Comparison of ENCODE assay signal across 9 mouse cellular contexts in the genomic region with DNA sequence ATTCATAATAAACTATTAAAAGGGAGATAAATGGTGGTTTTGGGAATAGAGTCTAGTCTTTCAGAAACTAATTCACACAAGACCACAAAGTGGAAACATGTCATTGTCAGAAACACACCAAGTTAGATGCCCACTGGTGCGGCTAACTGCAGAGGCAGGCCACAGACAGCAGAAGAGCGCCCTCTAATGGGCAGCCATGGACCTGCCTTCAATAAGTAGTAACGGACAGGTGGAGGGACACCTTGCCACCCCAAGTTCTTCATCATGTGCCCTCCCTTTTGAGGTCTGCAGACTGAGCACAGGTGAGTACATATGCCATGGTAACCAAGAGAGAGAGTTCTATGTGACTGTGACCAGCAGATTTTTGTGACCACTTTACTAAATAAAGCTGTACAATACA. TPM values are rescaled to one million over a fixed set of nuclear protein-coding genes. Genes with fewer than 3 reads are reported as not detected.
DNase-seq lines count a peak whose midpoint lies in the region; ATAC-seq and TF ChIP-seq lines count a peak whose summit lies in the region.
"Had no signal": no experiment of that assay in that cellular context is flagged by ENCODE, and none has a peak within 500 bp of the region (broad histone marks: within the 10 kb centered on the region; RNA-seq: fewer than 3 reads in every experiment).

No protein-coding gene starts in this region.

- no peaks in the 10 kb centered on the region for H3K27me3 ChIP-seq in stomach, embryonic 16.5 days (ENCODE audit: control insufficient read depth, insufficient read depth, low read length)
- H3K27me3 ChIP-seq: neural tube, embryonic 12.5 days had no signal

- H3K9ac ChIP-seq in stomach, embryonic 16.5 days (ENCODE audit: low read length) = no peak overlapping the region
- H3K9ac ChIP-seq: neural tube, embryonic 12.5 days had no signal

- peak; percentile 25 for DNase-seq in cerebellum, adult 8-10 months
- DNase-seq in urinary bladder, postnatal 25 days (ENCODE audit: low spot score) = peak; percentile 53
- no peak for DNase-seq in urinary bladder, postnatal 10 days (ENCODE audit: low spot score)
- DNase-seq in kidney, postnatal 25 days = peak; percentile 80 to 83
- peak; percentile 62 to 75 for DNase-seq in lung, postnatal 4 days

- peak; percentile 85 for TF ChIP-seq CTCF in embryonic fibroblast, embryonic 13.5 days (IDR thresholded peaks at IDR 0.05; ENCODE audit: borderline replicate concordance, insufficient read depth, low read length)

- no peak for TF ChIP-seq POLR2A in embryonic fibroblast, embryonic 13.5 days (IDR thresholded peaks at IDR 0.05; ENCODE audit: low read depth, low read length)

- peaks cover 2% of the 10 kb centered on the region; the same call in 1 of the 2 replicates for H3K4me1 ChIP-seq in embryonic fibroblast, embryonic 13.5 days (ENCODE audit: control insufficient read depth, insufficient read depth, low read length)
- no peaks in the 10 kb centered on the region for H3K4me1 ChIP-seq in stomach, embryonic 16.5 days (ENCODE audit: control insufficient read depth, insufficient read depth, low read length)
- H3K4me1 ChIP-seq: neural tube, embryonic 12.5 days had no signal

- H3K4me2 ChIP-seq in stomach, embryonic 16.5 days (ENCODE audit: low read depth, low read length) = no peak overlapping the region
- H3K4me2 ChIP-seq: neural tube, embryonic 12.5 days had no signal

- H3K27ac ChIP-seq in embryonic fibroblast, embryonic 13.5 days (ENCODE audit: insufficient read depth, low read length) = no peak overlapping the region
- no peak overlapping the region for H3K27ac ChIP-seq in stomach, embryonic 16.5 days (ENCODE audit: low read length)
- H3K27ac ChIP-seq: neural tube, embryonic 12.5 days had no signal

- no peak overlapping the region for H3K4me3 ChIP-seq in embryonic fibroblast, embryonic 13.5 days (ENCODE audit: insufficient read depth, low read length)
- H3K4me3 ChIP-seq in stomach, embryonic 16.5 days (replicated peaks; ENCODE audit: low read length) = no peak overlapping the region
- H3K4me3 ChIP-seq: neural tube, embryonic 12.5 days had no signal

- peaks cover 4% of the 10 kb centered on the region for H3K36me3 ChIP-seq in stomach, embryonic 16.5 days (ENCODE audit: control insufficient read depth, insufficient read depth, low read length)

- ATAC-seq in cerebellum, adult (ENCODE audit: insufficient number of reproducible peaks, low FRiP score, low TSS enrichment) = no peak
- ATAC-seq in stomach, embryonic 16.5 days (ENCODE audit: insufficient read depth, low FRiP score) = 0 out of 2 replicates have a peak, but pooled peaks have one; percentile 29

- WGBS in stomach, embryonic 16.5 days = 29% methylated on average over 3 of the region's 3 CpGs

- no peaks in the 10 kb centered on the region for H3K9me3 ChIP-seq in stomach, embryonic 16.5 days (replicated peaks; ENCODE audit: control insufficient read depth, low read length)
- H3K9me3 ChIP-seq: neural tube, embryonic 12.5 days had no signal

RNA-seq across cellular contexts. Expression of a gene that starts 27.3 kb away (rescaled TPM):
- polyA plus RNA-seq in embryonic fibroblast, embryonic 13.5 days (2011; ENCODE audit: insufficient read length, low read depth, missing spikeins) = 7.3 and 7.8 TPM in 2 replicates
- 3.2 and 3.6 TPM in 2 replicates for polyA plus RNA-seq in stomach, embryonic 16.5 days (2015; fragmentation: Nextera tagmentation; extraction: Ambion mirVana)

RNA-seq across cellular contexts. Expression of a gene that starts 34.3 kb away (rescaled TPM):
- not detected in 2 replicates for polyA plus RNA-seq in embryonic fibroblast, embryonic 13.5 days (2011; ENCODE audit: insufficient read length, low read depth, missing spikeins)
- 1.3 and 2.1 TPM in 2 replicates for polyA plus RNA-seq in stomach, embryonic 16.5 days (2015; fragmentation: Nextera tagmentation; extraction: Ambion mirVana)
- polyA plus RNA-seq: neural tube, embryonic 12.5 days had no signal

RNA-seq across cellular contexts. Expression of a gene that starts 40.1 kb away (rescaled TPM):
- polyA plus RNA-seq in embryonic fibroblast, embryonic 13.5 days (2011; ENCODE audit: insufficient read length, low read depth, missing spikeins) = 33.7 and 34.2 TPM in 2 replicates
- 27.8 and 29.0 TPM in 2 replicates for polyA plus RNA-seq in stomach, embryonic 16.5 days (2015; fragmentation: Nextera tagmentation; extraction: Ambion mirVana)
